Comparison of ENCODE assay signal across 9 mouse cellular contexts in the genomic region with DNA sequence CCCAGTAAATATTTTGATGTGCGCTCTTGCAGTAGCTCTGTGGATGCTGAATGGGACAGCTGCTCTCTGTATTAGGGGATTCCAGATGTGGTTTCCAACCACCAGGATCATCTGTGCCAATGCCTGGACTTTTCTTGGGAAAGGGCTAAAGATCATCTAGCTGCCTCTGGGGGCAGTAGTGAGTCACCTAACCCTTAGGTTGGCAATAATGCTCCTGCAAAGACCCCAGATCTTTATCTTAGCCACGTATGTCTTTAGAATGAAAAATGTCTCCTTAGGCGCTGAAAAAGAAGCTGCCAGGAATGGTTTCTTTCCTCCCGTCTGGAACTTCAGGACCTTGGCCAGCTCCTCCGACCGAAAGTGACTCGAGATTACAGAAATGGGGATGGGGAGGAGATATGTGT. TPM values are rescaled to one million over a fixed set of nuclear protein-coding genes. Genes with fewer than 3 reads are reported as not detected.
DNase-seq lines count a peak whose midpoint lies in the region; ATAC-seq and TF ChIP-seq lines count a peak whose summit lies in the region.
"Had no signal": no experiment of that assay in that cellular context is flagged by ENCODE, and none has a peak within 500 bp of the region (broad histone marks: within the 10 kb centered on the region; RNA-seq: fewer than 3 reads in every experiment).

No protein-coding gene starts in this region.

- H3K36me3 ChIP-seq in liver, postnatal 0 days (replicated peaks; ENCODE audit: insufficient read depth, low read length) = no peaks in the 10 kb centered on the region
- no peaks in the 10 kb centered on the region for H3K36me3 ChIP-seq in liver, embryonic 11.5 days (ENCODE audit: control insufficient read depth, insufficient read depth, low read length)
- H3K36me3 ChIP-seq: embryonic facial prominence, embryonic 12.5 days had no signal

- H3K9me3 ChIP-seq in liver, postnatal 0 days (ENCODE audit: low read length) = no peaks in the 10 kb centered on the region
- H3K9me3 ChIP-seq in liver, embryonic 11.5 days (ENCODE audit: control insufficient read depth, low read length) = no peaks in the 10 kb centered on the region
- H3K9me3 ChIP-seq: embryonic facial prominence, embryonic 12.5 days had no signal

- no peak overlapping the region for H3K9ac ChIP-seq in liver, postnatal 0 days (replicated peaks)
- no peak overlapping the region for H3K9ac ChIP-seq in liver, embryonic 11.5 days (ENCODE audit: low read depth, low read length)
- H3K9ac ChIP-seq: embryonic facial prominence, embryonic 12.5 days had no signal

- no peak for ATAC-seq in liver, postnatal 0 days
- no peak for ATAC-seq in liver, embryonic 11.5 days (replicated peaks; ENCODE audit: low FRiP score)

- H3K27me3 ChIP-seq in liver, postnatal 0 days (ENCODE audit: insufficient read depth, low read length) = peaks cover 15% of the 10 kb centered on the region
- peaks cover 31% of the 10 kb centered on the region for H3K27me3 ChIP-seq in liver, embryonic 11.5 days (replicated peaks; ENCODE audit: control insufficient read depth, insufficient read depth, low read length)

- no peak for TF ChIP-seq EP300 in liver, postnatal 0 days (IDR thresholded peaks at IDR 0.05; ENCODE audit: low read depth)

- intact Hi-C loops in gastrocnemius, adult 2 months (cut with DNase I) = no loop called here
- intact Hi-C loops in left cerebral cortex, postnatal 36 days (cut with DNase I) = no loop called here

- WGBS in liver, postnatal 0 days (ENCODE audit: insufficient replicate concordance) = 8% methylated on average over 7 of the region's 7 CpGs
- WGBS in liver, embryonic 11.5 days = 4% methylated on average over 7 of the region's 7 CpGs

- no peak for DNase-seq in gastrocnemius, adult 2 months
- no peak for DNase-seq in gastrocnemius, adult 18-20 months (ENCODE audit: low spot score)
- DNase-seq in liver, postnatal 0 days = peak; percentile 26
- DNase-seq in liver, embryonic 11.5 days (ENCODE audit: low spot score) = no peak
- DNase-seq in cerebellum, adult 9-10 months = peak; percentile 36
- peak; percentile 35 for DNase-seq in lung, postnatal 14 days
- no peak for DNase-seq in left cerebral cortex, postnatal 36 days (ENCODE audit: low spot score in 2 of 2)
- DNase-seq in thymus, postnatal 36 days = no peak

- peak; percentile 23; the same call in 1 of the 2 replicates for TF ChIP-seq CTCF in gastrocnemius, adult 2 months (IDR thresholded peaks at IDR 0.05)
- peak; percentile 18; the same call in 1 of the 2 replicates for TF ChIP-seq CTCF in liver, postnatal 0 days (IDR thresholded peaks at IDR 0.05; ENCODE audit: low read depth)

- no peak overlapping the region for H3K4me2 ChIP-seq in liver, postnatal 0 days (ENCODE audit: low read depth, low read length)
- no peak overlapping the region for H3K4me2 ChIP-seq in liver, embryonic 11.5 days
- H3K4me2 ChIP-seq: embryonic facial prominence, embryonic 12.5 days had no signal

- no peak overlapping the region for H3K4me3 ChIP-seq in gastrocnemius, adult 2 months
- no peak overlapping the region for H3K4me3 ChIP-seq in liver, postnatal 0 days (ENCODE audit: low read depth, low read length)
- H3K4me3 ChIP-seq in liver, embryonic 11.5 days (ENCODE audit: low read depth, low read length) = no peak overlapping the region
- H3K4me3 ChIP-seq: embryonic facial prominence, embryonic 12.5 days had no signal

- H3K27ac ChIP-seq in gastrocnemius, adult 2 months = no peak overlapping the region
- H3K27ac ChIP-seq in liver, postnatal 0 days (ENCODE audit: low read depth) = no peak overlapping the region
- no peak overlapping the region for H3K27ac ChIP-seq in liver, embryonic 11.5 days (ENCODE audit: low read depth, low read length)
- H3K27ac ChIP-seq: embryonic facial prominence, embryonic 12.5 days had no signal

- H3K4me1 ChIP-seq in liver, postnatal 0 days (ENCODE audit: insufficient read depth) = no peaks in the 10 kb centered on the region
- no peaks in the 10 kb centered on the region for H3K4me1 ChIP-seq in liver, embryonic 11.5 days (replicated peaks; ENCODE audit: control insufficient read depth, insufficient read depth, low read length)
- H3K4me1 ChIP-seq: embryonic facial prominence, embryonic 12.5 days had no signal

RNA-seq across cellular contexts. Expression of a gene that starts 0.7 kb away (rescaled TPM):
- total RNA-seq in gastrocnemius, adult 2 months (2021) = not detected
- total RNA-seq in gastrocnemius, adult 18-20 months (2021) = not detected
- polyA plus RNA-seq in liver, postnatal 0 days (2015; fragmentation: Nextera tagmentation; extraction: Ambion mirVana) = not detected in 2 replicates
- polyA plus RNA-seq in liver, embryonic 11.5 days (2014; fragmentation: Nextera tagmentation; extraction: Ambion mirVana) = not detected in 2 replicates
- 1 to 10 TPM; 1.3 to 1.8 TPM for total RNA-seq in left cerebral cortex, postnatal 36 days (2021)

RNA-seq across cellular contexts. Expression of a gene that starts 17.6 kb away (rescaled TPM):
- not detected for total RNA-seq in gastrocnemius, adult 2 months (2021)
- total RNA-seq in gastrocnemius, adult 18-20 months (2021) = not detected
- polyA plus RNA-seq in liver, postnatal 0 days (2015; fragmentation: Nextera tagmentation; extraction: Ambion mirVana) = not detected in 2 replicates
- 0.03 TPM in 1 of 2 replicates, not detected in the other for polyA plus RNA-seq in liver, embryonic 11.5 days (2014; fragmentation: Nextera tagmentation; extraction: Ambion mirVana)
- 10 to 100 TPM; 48.3 to 73.3 TPM for total RNA-seq in left cerebral cortex, postnatal 36 days (2021)

Comparison
In these comparisons a context has a peak if more than half of its experiments do, and no peak if none do; other contexts are left out.
1. DNase-seq: peak in liver, postnatal 0 days (single experiment), cerebellum, adult 9-10 months (single experiment) and lung, postnatal 14 days (single experiment); none in gastrocnemius, adult 2 months (single experiment), gastrocnemius, adult 18-20 months (single experiment), liver, embryonic 11.5 days (single experiment), left cerebral cortex, postnatal 36 days (0 of 2) and thymus, postnatal 36 days (0 of 2).
2. RNA of a gene that starts 17.6 kb away (total RNA-seq): 48.3 to 73.3 TPM in left cerebral cortex, postnatal 36 days; not detected in gastrocnemius, adult 18-20 months and not detected in gastrocnemius, adult 2 months; every median in the first group is over 10 times any median in the second.